Mouse (Mus musculus) frontal cortex, postnatal 36 days (tissue): ENCODE results near the gene Pdzd2.

Experiments
- DNase-seq, 2 experiments: peaks; one replicate each; pipeline ENCODE4 v3.0.0; 2022; ENCODE audit warnings: low spot score in 2 of 2

Gene Pdzd2

GRCm38 (mm10) chr15:12732613-12733012 lies 7.1 kb downstream of the Pdzd2 start:
- DNase-seq, result no peak

DNA sequence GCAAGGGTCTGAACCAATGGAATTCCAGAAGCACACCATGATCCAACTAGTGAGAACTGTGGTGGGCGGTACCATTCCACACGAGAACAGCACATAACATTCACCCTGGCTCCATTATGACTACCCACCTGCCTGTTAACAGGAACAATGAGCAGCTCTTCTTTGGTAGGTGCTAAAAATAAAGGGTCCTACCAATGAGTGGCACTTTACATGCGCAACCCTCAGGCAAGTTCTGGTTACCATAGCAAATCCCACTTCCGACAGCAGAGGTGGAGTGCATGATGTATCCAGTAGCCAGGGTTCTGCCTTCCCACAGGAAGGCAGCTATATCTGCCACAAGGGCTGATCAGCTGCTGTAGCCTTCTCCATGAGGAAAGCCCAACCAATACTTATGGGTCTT lies 11.3 kb downstream of the Pdzd2 start:
- no peak for DNase-seq

DNA sequence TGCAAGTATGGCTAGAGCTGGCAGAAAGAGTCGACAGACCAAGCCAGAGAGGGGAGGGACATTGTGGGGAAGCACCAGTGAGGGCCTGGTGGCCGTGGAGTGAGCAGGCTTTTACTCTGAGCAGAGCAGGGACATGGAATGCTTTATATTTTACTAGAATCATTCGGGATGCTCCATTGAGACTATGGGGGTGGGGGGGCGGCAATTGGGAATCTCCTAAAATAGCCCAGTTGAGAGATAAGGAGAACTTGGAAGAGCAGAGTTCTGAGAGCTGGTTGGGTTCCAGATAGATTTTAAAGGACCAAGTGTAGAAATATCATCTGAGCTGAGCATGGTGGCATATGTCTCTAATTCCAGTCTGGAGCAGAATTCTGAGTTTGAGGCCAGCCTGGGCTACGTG lies 14.5 kb downstream of the Pdzd2 start:
- DNase-seq, result no peak

GRCm38 (mm10) chr15:12721684-12722500 lies 17.8 kb downstream of the Pdzd2 start:
- DNase-seq, result no peak

- no peak for DNase-seq
Measured at GRCm38 (mm10) chr15:12718819-12719218, 20.9 kb downstream of the Pdzd2 start.

DNA sequence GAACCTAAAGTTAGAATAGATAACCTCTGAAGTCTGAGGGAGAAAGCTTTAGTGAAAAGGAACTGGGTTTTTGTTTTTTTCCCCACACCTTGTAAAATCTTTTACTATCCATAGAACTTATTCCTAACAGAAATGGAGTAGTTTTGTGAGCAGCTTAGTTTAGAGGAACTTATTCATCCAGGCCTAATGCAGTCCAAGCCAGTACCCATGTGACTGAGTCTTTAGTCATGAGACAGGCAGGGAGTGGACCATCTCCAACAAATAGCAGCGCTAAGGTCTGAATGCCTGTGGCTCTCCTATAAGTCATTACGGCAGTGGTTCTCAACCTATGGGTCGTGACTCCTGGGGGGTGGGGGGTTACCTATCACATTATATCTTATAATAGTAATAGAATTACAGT lies 22.3 kb downstream of the Pdzd2 start:
- DNase-seq, result no peak

GRCm38 (mm10) chr15:12716881-12717280 lies 22.8 kb downstream of the Pdzd2 start:
- no peak for DNase-seq

DNA sequence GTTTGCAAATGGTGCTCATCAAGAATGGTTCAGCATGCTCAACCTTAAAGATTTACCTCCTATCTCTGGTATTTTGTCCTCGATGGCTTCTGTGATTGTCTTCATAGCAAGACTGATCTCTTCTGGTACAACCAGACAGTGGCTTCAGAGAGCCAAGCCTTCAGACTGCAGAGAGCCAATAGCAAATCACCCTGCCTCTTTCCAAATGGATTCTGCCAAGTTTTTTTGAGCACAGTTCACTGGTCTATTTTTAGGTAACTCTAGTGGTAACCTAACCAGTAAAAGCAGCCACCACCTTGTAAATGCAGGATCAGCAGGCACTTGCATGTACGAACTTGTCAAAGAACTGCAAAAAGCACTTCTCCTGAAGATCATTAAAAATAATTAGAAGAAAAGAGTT lies 25.4 kb downstream of the Pdzd2 start:
- no peak for DNase-seq

GRCm38 (mm10) chr15:12713216-12713615 lies 26.5 kb downstream of the Pdzd2 start:
- no peak for DNase-seq

DNA sequence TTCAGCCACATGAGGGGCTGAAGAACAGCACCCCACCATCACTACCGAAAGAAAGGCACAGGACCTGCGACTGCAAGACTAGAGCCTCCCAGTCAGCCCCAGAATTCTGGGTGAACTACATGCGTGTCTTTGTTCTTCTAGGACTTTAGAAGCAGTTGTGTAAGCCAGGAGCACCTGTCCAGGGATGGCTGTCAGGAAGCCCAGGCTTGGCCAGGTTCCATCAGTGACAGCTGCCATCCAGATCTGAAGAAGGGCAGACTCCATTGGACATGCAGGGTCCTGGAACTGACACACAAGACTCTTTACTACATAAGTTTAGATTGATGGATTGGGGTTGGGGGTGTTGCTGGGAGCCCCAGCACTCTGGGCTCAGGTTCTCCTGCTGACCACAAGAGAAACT lies 29.7 kb downstream of the Pdzd2 start:
- DNase-seq, result no peak

DNA sequence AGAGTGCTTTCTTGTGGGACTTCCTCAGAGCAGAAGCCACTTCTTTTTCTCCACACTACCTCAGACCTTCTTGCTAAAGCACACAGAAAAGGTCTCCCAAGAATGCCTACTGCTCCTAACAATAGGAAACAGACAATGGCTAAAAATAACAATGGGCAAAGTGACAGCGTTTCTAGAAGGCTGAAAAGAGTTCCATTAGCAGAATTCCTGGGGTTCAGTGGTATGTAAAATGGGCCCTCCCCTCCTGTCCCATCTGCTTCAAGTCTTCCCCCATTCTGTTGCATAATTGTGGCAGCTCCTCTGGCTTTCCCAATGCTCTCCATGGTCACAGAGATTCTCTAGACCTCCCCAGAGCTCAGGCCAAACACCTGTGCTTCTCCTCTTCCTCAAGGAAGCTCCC lies 31.4 kb downstream of the Pdzd2 start:
- no peak for DNase-seq

DNA sequence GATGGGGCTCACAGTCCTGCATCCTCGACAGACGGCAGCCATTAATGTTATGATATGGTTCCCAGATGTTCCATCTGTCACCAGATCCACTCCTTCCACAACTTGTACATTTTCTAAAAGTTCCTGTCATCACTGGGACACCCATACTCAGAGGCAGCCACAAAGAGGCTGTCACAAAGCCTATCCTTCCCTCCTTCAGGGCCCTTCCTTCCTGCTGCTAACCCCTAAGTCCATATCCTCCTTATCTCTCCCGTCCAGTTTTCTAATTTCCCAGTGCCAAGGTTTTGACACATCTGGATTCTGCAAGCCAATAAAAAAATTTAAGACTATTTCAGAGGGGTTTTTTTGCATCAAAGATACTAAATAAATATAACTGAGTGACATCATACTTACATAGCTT lies 32.8 kb downstream of the Pdzd2 start:
- no peak for DNase-seq

- DNase-seq, result no peak
Measured at GRCm38 (mm10) chr15:12700367-12700766, 39.4 kb downstream of the Pdzd2 start.

DNA sequence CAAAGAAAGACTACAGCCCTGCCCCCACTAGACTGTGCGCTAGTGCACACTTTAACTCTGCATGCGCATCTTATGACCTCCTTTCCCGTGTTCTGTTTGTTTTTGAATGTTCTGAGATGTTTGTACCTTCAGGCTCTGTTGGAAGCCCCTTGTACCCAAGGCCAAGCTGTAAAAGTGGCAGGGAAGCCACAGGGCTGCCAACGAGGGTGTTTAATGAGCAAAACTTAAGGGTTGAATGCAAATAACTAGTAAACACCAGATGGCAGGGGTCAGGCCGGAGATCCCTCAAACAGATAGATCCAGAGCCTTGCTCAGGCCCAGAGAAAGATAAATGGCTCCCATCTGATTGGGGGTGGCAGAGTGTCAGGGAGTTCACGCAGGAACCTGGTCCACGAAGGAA lies 42.0 kb downstream of the Pdzd2 start:
- DNase-seq, result no peak

DNA sequence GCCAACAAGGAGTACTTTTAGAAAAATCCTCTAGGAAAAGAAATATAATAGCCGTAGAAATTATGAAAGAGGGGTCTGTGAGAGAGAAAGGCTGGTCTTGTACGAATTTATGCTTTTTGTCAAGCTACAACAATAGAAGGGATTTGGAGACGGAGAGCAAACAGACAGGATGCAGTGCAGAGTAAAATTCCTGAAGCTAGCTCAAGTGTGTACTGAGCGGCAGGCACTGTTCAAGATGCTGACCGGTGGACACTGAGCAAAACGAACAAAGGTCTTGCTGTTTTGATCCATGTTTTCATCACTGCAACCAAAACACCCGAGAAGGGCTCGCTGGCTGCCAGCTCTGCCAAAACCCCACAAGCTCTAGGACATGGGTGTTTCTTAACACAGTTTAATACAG lies 42.8 kb downstream of the Pdzd2 start:
- DNase-seq, result no peak

DNA sequence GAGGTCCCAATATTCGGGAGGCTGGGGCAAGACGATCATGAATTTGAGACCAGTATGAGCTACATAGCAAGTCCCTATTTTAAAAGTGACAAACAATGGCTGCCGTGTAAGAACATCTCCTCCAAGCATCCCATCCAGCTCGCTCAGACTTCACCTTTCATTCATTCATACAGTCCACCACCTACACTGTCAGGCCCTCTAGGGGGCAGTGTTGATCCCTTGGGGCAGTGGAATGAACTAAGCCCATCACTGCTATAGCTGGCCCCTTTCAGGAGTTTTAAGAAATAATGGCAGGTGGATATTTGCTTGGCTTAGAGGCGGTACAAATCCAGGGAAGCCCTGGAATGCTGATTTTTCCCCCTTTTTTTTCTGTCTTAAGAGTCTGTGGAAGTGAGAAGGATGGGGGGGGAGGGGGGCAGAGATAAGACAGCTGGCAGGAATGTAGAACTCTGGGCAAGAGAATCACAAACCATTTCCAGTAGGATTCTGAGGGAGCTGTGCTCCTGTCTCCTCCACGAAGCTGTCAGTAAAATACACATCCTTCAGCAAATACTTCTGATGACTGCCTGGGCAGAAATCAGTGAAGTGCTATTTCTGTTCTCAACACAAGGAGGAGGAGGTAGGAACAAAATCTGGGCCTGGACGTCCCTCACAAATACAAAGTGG lies 49.9 kb downstream of the Pdzd2 start:
- DNase-seq, result no peak

DNA sequence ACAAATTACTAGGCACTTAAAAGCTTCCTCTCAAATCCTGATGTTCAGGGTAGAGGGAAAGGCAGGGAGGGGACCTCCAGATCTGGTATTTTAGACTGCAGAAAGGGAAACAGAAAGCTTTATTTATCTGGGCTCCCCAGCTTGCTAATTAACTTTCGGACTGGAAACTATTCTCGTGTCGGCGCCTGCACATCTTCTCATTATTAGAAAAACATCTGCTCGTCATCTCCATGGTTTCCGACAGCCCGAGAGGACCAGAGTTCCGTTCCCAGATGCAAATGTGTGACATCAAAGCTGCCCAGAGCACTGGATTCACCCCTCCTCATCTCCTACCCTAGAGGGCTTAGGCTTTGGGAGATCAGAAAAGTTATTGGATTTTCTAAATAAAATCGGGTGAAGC lies 57.2 kb downstream of the Pdzd2 start:
- no peak for DNase-seq

- no peak for DNase-seq
Measured at GRCm38 (mm10) chr15:12681891-12682290, 57.8 kb downstream of the Pdzd2 start.

DNA sequence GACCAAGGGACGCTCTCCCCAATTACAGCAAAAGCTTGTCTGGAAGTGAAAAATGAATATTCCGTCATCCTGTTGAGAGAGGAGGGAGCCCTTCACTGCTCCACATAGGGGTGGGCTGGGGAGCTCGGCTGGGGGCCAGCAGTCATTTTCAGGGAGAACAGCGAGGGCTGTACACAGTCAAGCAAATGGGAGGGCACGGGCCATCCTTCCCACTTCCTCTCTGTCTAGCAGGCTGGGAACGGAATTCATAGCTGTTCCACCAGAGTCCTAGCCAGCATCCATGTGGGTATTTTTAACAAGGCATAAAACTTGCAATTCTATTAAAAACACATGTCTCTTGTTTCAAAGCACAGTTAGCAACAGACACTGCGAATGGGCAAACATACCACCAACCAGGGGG lies 59.0 kb downstream of the Pdzd2 start:
- peak; percentile 43 to 51 for DNase-seq

- DNase-seq, result no peak
Measured at GRCm38 (mm10) chr15:12679996-12680395, 59.7 kb downstream of the Pdzd2 start.

DNA sequence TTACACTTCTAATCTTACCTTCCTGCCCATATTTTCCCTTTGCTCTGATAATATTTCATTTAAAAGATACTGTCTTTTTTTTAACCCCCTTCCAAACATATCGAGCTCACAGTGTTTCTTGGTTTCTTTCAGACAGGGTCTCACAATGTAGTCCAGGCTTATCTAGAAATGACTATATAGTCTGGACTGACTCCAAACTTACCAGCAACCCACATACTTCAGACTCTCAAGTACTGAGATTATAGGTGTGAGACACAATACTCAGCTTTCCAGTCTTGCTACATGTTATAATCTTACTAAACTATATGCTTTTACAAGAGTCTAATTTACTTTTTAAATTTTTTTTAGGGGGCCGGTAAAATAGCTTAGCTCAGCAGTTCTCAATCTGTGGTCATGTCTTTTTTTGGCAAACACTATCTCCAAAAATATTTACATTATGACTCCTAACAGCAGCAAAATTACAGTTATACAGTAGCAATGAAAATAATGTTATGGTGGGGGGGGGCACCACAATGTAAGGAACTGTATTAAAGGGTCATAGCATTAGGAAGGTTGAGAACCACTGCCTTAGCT lies 61.1 kb downstream of the Pdzd2 start:
- no peak for DNase-seq

DNA sequence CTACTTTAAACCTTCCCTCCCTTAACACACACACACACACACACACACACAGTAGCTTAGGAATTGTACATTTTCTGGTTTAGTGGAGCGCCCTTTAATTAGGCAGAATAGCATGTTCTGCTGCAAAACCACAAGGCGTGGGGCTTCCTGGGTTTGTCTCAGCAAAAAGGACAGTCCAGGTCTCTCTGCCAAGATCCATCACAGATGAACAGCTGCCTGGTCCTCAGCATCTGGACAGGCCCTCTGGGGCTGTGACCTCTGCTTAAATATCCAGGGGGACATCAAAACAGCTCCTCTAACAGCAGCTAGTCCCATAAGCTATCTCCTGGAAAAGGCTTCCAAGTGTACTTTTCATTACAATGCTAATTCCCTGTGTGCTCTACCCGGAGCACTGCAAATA lies 64.4 kb downstream of the Pdzd2 start:
- no peak for DNase-seq

DNA sequence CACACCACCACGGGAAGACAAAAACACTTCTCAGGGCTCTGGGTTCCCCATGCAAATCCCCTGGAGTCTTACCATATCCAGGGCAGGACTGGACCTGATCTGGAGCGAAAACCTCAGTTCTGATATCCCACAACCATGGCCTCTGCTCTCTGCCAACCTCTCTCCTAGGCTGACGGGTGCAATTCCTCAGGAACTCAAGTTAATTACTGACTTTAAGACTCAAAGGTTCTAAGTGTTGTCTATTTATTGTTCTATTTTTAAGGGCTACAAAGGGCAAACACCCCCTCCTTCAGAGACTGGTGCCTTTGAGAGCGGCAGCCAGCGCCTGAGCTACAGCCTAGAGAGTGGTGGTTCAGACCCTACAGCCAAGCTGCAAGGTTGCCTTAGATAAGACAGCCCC lies 65.7 kb downstream of the Pdzd2 start:
- no peak for DNase-seq
